Mouse (Mus musculus) megakaryocyte, embryonic 14.5 days (primary cell): ENCODE results near the gene Hipk2.

Source experiments
- FLI1 ChIP-seq: IDR thresholded peaks from 2 replicates; pipeline ENCODE4 v1.6.1; 2012; ENCODE audit warnings: low read length, inconsistent platforms, mixed read lengths
- GATA1 ChIP-seq: IDR thresholded peaks from 3 replicates; pipeline ENCODE4 v1.6.1; 2012; ENCODE audit warnings: mixed read lengths, low read length, inconsistent platforms, borderline replicate concordance

DNA sequence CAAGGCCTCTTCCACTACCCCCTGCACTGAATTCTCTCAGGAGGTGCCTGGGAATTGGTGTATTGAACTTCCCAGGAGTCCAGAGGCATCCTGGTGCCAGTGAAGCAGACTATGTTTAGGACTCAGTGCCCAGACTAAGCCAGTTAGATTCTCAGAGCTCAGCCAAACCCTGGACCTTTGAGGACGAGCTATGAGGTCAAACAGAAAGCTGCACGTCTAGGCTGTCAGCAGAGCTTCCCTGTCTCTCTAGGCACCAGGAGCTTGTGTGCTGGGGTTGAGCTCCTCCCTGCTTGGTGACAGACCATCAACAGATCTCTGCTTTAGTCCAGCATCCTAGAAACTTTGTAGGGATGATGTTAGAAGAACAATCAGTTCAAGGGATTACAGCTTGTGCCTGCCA, 174.5 kb downstream of the Hipk2 start:
- TF ChIP-seq GATA1, result no peak
- TF ChIP-seq FLI1, result no peak
